Mouse (Mus musculus) embryonic facial prominence, embryonic 10.5 days (tissue): Measurements from ENCODE around the gene Ppp1r1b. TPM values are rescaled to one million over a fixed set of nuclear protein-coding genes. Genes with fewer than 3 reads are reported as not detected.

ENCODE experiments used
- DNase-seq: peaks from one replicate; pipeline ENCODE4 v3.0.0-alpha.2; 2017; ENCODE audit warnings: low spot score
- H3K27ac ChIP-seq: fragments of 300-500 bp; sonication (generic); replicated peaks from 2 replicates; pipeline ENCODE4 v1.5.1; 2016; ENCODE audit warnings: mild to moderate bottlenecking
- H3K27me3 ChIP-seq: fragments of 300-500 bp; sonication (generic); replicated peaks from 2 replicates; pipeline ENCODE4 v1.6.1; 2016; ENCODE audit warnings: low read depth, mild to moderate bottlenecking; ENCODE audit not compliant: poor library complexity, severe bottlenecking
- H3K36me3 ChIP-seq: fragments of 300-500 bp; sonication (generic); replicated peaks from 2 replicates; pipeline ENCODE4 v1.6.1; 2016; ENCODE audit warnings: mild to moderate bottlenecking, moderate library complexity
- H3K4me1 ChIP-seq: fragments of 300-500 bp; sonication (generic); 2 replicates; pipeline ENCODE4 v1.6.1; 2016
- H3K4me3 ChIP-seq: fragments of 300-500 bp; sonication (generic); 2 replicates; pipeline ENCODE4 v1.5.1; 2016; ENCODE audit warnings: mild to moderate bottlenecking, moderate library complexity
- H3K9me3 ChIP-seq: fragments of 300-500 bp; sonication (generic); 2 replicates; pipeline ENCODE4 v1.6.1; 2016; ENCODE audit warnings: mild to moderate bottlenecking
- WGBS: fragments of 180-500 bp; shearing (Covaris S2); methylation state at CpG from one replicate; pipeline ENCODE4 v1.1.7; 2016; 5-methylcytosine and 5-hydroxymethylcytosine counted together
- polyA plus RNA-seq: library from polyadenylated mRNA; unstranded; fragments of >200 nt; fragmentation: Nextera tagmentation; extraction: Ambion mirVana; gene quantifications from 2 replicates; pipeline ENCODE4 v1.2.1, GENCODE M21; 2016

The Ppp1r1b gene
- polyA plus RNA-seq, 1 experiment from 2014 or later, result 0.30 TPM

DNA sequence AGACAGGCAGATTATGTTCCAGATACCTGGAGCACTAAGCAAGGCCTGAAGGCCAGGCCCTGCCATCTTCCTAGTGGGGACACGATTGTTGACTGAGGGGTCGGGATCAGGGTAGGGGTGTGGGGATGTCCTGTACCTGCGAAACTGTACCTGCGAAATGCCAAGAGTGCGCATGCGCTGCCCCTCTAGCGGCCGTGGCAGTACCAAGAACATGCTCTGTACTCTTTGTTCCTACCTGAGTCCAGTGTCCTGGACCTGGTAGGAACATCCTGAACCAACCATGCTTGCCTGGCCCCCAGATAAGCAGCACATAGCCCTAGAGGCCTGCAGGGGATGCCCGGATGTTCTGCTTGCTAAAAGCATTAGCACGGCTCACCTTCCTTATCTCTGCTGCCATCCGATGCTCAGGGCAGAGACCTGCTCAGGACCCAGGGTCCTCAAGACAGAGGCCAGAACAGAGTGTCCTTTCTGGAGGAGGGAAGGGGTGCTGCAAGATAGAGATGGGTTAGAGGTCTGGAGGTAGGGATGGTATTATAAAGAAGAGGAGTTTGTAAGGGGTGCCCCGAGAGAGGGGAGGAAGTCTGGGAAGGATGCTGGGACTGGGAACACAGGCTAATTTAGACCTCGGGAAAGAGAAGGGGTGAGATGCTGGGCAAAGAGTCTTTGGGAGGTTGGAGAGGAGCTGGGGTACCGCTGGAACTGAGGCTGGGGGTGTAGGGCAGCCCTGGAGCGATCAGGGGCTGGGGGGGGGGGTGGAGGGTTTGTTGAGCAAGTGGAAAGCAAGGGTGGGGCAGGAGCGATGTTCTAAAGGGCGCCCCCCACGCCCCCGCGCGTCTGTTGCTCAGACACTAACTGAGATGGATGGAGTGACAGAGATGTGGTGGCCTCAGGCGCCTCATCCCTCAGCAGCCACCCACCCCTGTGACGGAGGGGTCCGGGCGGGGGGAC lies 37.7 kb downstream of the Ppp1r1b start, which contains the start of gene Pnmt:
Gene Pnmt, plus strand, starts transcription at position 813 of the 948 bp plus-strand sequence.
- peaks cover 79% of the 10 kb centered on the region for H3K27me3 ChIP-seq
- peak within 1 kb of the TSS; percentile 35 for H3K4me3 ChIP-seq
- H3K36me3 ChIP-seq, result peaks cover 7% of the 10 kb centered on the region
- no peaks in the 10 kb centered on the region for H3K9me3 ChIP-seq
- 54% methylated on average over 25 of the region's 25 CpGs for WGBS
- H3K4me1 ChIP-seq, result peaks cover 37% of the 10 kb centered on the region
- no peak for DNase-seq
- no peak within 1 kb of the TSS for H3K27ac ChIP-seq

DNA sequence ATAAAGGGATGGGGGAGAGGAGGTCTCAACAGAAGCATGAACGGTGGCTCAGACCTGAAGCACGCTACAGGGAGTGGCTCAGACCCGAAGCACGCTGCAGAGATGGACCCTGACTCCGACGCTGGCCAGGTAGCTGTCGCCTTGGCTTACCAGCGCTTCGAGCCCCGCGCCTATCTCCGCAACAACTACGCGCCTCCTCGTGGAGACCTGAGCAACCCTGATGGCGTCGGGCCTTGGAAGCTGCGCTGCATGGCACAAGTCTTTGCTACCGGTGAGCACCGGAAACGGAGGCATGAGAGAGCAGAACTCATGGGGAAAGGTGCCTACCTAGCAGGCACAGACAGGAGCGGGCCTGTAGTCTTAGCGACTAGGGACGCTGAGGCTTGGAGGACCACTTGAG lies 38.4 kb downstream of the Ppp1r1b start:
- no peaks in the 10 kb centered on the region for H3K9me3 ChIP-seq
- peak overlapping the region; percentile 35 for H3K4me3 ChIP-seq
- WGBS, result 19% methylated on average over 24 of the region's 24 CpGs
- peaks cover 4% of the 10 kb centered on the region for H3K36me3 ChIP-seq
- DNase-seq, result peak; percentile 37
- H3K27me3 ChIP-seq, result peaks cover 86% of the 10 kb centered on the region
- peaks cover 41% of the 10 kb centered on the region for H3K4me1 ChIP-seq
- no peak overlapping the region for H3K27ac ChIP-seq

DNA sequence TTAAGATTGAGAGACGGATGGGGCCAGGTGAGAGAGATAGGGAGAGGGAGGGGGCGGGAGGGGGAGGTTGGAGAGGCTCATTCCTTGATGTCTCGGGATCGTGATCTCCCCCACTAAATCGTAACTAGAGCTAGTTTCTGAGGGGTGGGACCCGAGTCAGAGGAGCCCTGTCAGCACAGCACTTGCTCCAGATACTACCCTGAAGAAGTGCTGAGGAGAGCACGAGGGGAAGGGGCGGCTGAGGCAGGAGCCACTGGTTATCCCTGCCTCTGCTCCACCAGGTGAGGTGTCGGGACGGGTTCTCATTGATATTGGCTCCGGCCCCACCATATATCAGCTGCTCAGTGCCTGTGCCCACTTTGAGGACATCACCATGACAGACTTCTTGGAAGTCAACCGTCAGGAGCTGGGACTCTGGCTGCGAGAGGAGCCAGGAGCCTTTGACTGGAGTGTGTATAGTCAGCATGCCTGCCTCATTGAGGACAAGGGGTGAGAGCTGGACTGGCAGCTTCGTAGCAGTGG lies 38.9 kb downstream of the Ppp1r1b start:
- Histone ChIP-seq H3K9me3 (no peaks in the 10 kb centered on the region), H3K4me3 (no peak overlapping the region), H3K27me3 (peaks cover 91% of the 10 kb centered on the region), H3K4me1 (peaks cover 46% of the 10 kb centered on the region), H3K27ac (no peak overlapping the region), H3K36me3 (no peaks in the 10 kb centered on the region)
- DNase-seq, result no peak
- 55% methylated on average over 14 of the region's 14 CpGs for WGBS

DNA sequence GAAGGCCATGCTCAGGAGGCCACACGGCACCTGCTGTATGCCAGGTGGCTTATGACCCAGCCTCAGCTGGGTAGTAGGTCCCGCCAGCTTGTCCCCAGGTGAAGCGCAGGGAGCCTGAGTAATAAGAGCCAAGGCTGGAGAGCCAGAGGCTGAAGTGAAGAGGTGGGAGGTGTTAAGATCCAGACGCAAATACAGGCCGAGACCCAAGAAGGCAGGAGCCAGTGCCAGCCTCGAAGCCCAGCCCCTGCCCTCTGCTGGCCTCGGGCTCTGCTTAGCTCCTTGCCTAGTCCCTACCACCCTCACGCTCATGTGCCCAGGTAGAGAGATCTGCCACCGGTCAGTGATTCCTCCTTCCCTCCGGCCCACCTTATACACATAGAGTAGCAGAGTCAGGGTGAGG lies 40.1 kb downstream of the Ppp1r1b start:
- DNase-seq, result no peak
- WGBS, result 74% methylated on average over 10 of the region's 10 CpGs
- H3K9me3 ChIP-seq, result no peaks in the 10 kb centered on the region
- H3K4me3 ChIP-seq, result no peak overlapping the region
- no peaks in the 10 kb centered on the region for H3K36me3 ChIP-seq
- no peak overlapping the region for H3K27ac ChIP-seq
- peaks cover 53% of the 10 kb centered on the region for H3K4me1 ChIP-seq
- H3K27me3 ChIP-seq, result peaks cover 100% of the 10 kb centered on the region

DNA sequence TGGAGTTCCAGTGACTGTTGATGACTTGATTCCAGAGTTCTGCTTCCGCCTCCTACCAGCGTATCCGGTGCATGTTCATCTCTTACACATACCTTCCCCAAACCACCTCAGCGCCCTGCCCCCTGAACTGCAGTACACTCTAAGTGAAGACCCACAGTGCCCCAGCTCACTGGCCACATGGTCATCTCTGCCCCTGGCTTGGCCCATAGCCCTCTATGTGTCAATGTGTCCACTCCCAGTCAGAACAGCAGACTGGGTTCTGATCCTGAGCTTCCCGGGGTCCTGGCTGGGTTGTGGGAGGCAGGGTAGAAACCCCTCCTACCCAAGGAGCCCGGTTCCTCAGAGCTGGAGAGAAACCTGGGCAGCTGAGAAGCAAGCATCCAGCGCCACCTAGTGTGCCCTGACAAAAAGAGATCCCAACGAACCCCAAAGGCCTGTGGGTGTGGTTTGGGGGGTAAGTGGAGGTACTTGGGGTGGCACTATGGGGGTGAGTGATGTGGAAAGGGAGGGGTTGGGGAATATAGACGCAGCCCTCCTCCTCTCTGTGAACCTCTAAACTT lies 41.1 kb downstream of the Ppp1r1b start:
- no peaks in the 10 kb centered on the region for H3K9me3 ChIP-seq
- H3K4me3 ChIP-seq, result no peak overlapping the region
- peaks cover 57% of the 10 kb centered on the region for H3K4me1 ChIP-seq
- WGBS, result 19% methylated on average over 9 of the region's 9 CpGs
- peaks cover 98% of the 10 kb centered on the region for H3K27me3 ChIP-seq
- H3K36me3 ChIP-seq, result no peaks in the 10 kb centered on the region
- peak; percentile 52 for DNase-seq
- no peak overlapping the region for H3K27ac ChIP-seq

DNA sequence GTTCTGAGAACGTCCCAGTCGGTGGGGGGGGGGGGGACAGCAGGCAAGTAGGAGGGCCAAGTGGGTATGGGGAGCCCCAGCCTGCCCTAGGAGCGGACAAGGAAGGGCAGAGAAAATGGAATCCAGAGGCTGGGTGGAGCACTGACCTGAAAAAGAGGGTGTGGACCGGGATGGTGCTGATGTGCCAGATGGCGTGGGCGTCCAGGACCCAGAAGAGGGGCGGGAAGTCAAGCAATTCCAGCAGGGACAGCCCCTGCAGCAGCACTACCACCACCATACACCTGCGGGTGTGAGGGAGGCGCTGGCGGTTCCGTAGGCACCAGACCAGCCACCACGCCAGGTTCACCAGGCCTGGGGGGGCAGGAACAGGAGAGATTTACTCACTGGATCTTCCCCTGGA lies 41.9 kb downstream of the Ppp1r1b start:
- no peaks in the 10 kb centered on the region for H3K9me3 ChIP-seq
- H3K27ac ChIP-seq, result no peak overlapping the region
- peaks cover 63% of the 10 kb centered on the region for H3K4me1 ChIP-seq
- H3K36me3 ChIP-seq, result no peaks in the 10 kb centered on the region
- H3K27me3 ChIP-seq, result peaks cover 89% of the 10 kb centered on the region
- DNase-seq, result no peak
- 81% methylated on average over 12 of the region's 12 CpGs for WGBS
- H3K4me3 ChIP-seq, result no peak overlapping the region

DNA sequence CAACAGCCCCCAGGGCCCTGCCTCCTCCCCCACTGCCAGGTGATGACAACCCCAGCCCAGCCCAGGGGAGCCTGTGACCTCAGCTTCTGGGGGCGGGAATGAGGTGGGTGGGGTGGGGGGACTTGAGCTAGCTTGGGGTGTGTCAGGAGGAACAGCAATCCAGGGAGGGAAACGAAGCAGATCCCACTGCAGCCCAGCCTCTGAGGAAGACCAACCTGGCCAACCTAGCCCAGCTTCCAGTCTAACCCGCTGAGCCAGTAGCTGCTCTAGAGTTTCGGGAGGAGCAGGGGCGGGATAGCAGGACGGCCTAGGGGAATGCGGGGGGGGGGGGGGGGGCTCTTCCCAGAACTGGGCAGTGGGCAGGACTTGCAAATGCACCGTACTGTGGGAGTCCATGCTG lies 43.8 kb downstream of the Ppp1r1b start:
- Histone ChIP-seq H3K36me3 (no peaks in the 10 kb centered on the region), H3K9me3 (no peaks in the 10 kb centered on the region), H3K4me3 (peak overlapping the region; percentile 18; the same call in 1 of the 2 replicates), H3K27ac (peak overlapping the region; percentile 52; the same call in 1 of the 2 replicates), H3K27me3 (peaks cover 70% of the 10 kb centered on the region), H3K4me1 (peaks cover 55% of the 10 kb centered on the region)
- 17% methylated on average over 8 of the region's 8 CpGs for WGBS
- DNase-seq, result no peak

DNA sequence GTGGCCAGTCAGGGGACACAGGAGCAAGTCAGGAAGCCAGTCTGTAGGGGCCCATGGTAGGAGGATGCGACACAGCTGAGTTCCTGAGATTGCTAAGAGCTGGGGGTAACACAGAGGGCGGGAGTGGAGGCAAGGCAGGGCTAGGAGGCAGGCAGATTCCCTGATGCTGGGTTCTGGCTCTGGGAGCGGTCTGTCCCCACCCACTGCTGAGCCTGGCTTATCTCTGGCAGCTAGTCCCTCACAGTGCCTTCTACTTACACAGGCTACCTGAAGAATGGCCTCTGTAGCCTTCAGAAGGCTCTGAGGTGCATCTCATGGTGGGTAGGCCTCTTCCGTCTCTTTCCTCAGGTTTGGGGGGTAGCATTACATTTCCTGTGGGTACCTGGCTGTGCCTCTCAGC lies 44.4 kb downstream of the Ppp1r1b start:
- 45% methylated on average over 4 of the region's 4 CpGs for WGBS
- peak overlapping the region; percentile 35 for H3K27ac ChIP-seq
- peaks cover 64% of the 10 kb centered on the region for H3K27me3 ChIP-seq
- peaks cover 49% of the 10 kb centered on the region for H3K4me1 ChIP-seq
- no peak overlapping the region for H3K4me3 ChIP-seq
- DNase-seq, result no peak
- H3K36me3 ChIP-seq, result no peaks in the 10 kb centered on the region
- H3K9me3 ChIP-seq, result no peaks in the 10 kb centered on the region

DNA sequence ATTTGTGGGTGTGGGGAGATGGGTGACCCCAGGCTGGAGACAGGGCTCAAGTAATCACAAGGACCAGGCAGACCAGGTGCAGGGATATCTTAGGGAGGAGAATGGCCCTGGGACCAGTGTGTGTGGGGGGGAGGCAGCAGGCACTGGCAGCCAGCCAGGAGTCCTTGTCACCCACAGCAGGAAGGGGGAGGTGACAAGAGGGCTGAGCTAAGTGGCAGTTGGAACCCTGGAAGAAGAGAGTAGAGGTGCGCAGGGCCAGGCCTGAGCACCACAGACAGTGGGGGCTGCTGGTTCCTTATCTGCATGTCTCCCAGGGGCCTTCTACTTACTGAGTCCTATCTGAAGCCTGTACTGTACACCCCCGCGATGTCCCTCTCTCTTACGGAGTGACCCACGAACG lies 45.1 kb downstream of the Ppp1r1b start:
- H3K27me3 ChIP-seq, result peaks cover 57% of the 10 kb centered on the region
- peaks cover 45% of the 10 kb centered on the region for H3K4me1 ChIP-seq
- no peak overlapping the region; the same call in 1 of the 2 replicates for H3K27ac ChIP-seq
- H3K4me3 ChIP-seq, result 0 out of 2 replicates have a peak overlapping the region, but pooled peaks have one; percentile 13
- H3K36me3 ChIP-seq, result no peaks in the 10 kb centered on the region
- H3K9me3 ChIP-seq, result no peaks in the 10 kb centered on the region
- DNase-seq, result no peak
- WGBS, result 73% methylated on average over 6 of the region's 6 CpGs

DNA sequence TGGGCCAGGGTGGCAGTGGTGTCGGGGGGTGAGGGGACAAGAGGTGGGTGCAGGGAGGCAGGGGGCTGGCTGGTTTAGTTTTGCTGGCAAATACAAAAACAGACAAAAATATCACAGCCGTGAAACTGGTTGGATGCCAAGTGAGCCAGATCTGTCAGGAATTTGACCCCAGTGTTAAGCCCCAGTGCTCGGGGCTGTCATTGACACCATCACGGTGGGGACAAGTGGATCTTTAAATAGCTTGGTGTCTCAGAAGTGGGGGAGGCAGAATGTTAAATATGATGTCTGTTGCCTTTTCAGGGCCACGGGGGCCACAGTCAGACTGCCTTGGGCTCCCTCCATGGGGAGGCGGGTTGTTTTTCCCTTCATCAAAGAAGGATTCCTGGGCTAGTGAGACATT lies 46.1 kb downstream of the Ppp1r1b start:
- no peak for DNase-seq
- 47% methylated on average over 6 of the region's 6 CpGs for WGBS
- Histone ChIP-seq H3K4me3 (no peak overlapping the region), H3K27ac (0 out of 2 replicates have a peak overlapping the region, but pooled peaks have one; percentile 32), H3K36me3 (no peaks in the 10 kb centered on the region), H3K27me3 (peaks cover 48% of the 10 kb centered on the region), H3K9me3 (no peaks in the 10 kb centered on the region), H3K4me1 (peaks cover 38% of the 10 kb centered on the region)

DNA sequence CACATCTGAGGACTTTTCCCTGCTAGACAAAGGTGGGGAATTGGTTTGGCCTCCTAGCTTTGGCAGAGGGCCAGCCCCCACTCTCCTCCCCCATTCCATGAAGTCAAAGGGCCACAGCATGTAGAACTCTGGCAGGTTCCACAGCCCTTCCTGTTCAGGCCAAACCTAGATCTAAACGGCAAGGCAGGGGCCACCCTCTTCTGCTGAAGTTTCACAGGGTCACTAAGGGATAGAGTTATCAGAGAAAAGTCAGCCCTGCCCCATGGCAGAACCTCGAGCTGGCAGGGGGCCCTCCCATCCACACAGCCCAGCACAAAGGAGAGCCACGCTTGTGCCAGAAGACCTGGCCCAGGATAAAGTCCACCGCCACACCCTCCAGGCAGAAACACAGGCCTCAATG lies 46.8 kb downstream of the Ppp1r1b start:
- H3K27ac ChIP-seq, result 0 out of 2 replicates have a peak overlapping the region, but pooled peaks have one; percentile 5
- no peaks in the 10 kb centered on the region for H3K9me3 ChIP-seq
- H3K4me1 ChIP-seq, result peaks cover 45% of the 10 kb centered on the region
- H3K4me3 ChIP-seq, result no peak overlapping the region
- no peaks in the 10 kb centered on the region for H3K36me3 ChIP-seq
- peaks cover 40% of the 10 kb centered on the region for H3K27me3 ChIP-seq
- DNase-seq, result no peak
- WGBS, result 66% methylated on average over 4 of the region's 4 CpGs

DNA sequence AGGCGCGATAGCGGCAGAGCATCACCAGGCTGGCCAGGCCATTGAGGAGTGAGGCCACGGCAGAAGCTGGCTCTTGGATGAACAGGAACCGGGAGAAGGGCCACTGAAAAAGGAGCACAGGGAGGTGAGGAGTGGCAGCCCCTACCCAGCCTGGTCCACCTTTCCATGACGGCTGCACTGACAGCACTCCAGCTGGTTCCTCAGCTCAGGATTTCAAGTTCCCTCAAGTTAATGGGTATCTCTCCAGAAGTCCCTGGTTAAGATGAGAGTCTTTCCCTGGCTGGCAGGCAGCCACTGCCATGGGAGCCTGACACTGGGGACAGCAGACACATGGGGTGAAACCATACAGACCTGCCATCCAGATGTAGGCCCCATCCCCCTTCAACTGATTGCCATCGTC lies 49.7 kb downstream of the Ppp1r1b start:
- DNase-seq, result no peak
- Histone ChIP-seq H3K27ac (no peak overlapping the region), H3K36me3 (no peaks in the 10 kb centered on the region), H3K9me3 (no peaks in the 10 kb centered on the region), H3K27me3 (peaks cover 11% of the 10 kb centered on the region), H3K4me3 (no peak overlapping the region), H3K4me1 (peaks cover 37% of the 10 kb centered on the region)
- WGBS, result 93% methylated on average over 7 of the region's 7 CpGs
